Mouse (Mus musculus) midbrain, embryonic 16.5 days (tissue): ENCODE measurements around the gene Vamp3. TPM values are rescaled to one million over a fixed set of nuclear protein-coding genes. Genes with fewer than 3 reads are reported as not detected.

ENCODE experiments used
- ATAC-seq: fragments of 200-750 bp; cut with Nextera tagmentation; 2 replicates; pipeline ENCODE4 v1.8.0; 2017; ENCODE audit warnings: moderate TSS enrichment
- H3K27ac ChIP-seq: fragments of 300-500 bp; sonication (generic); 2 replicates; pipeline ENCODE4 v1.5.1; 2014; ENCODE audit warnings: mild to moderate bottlenecking, low read length, mixed read lengths
- H3K27me3 ChIP-seq: fragments of 300-500 bp; sonication (generic); 2 replicates; pipeline ENCODE4 v1.6.1; 2014; ENCODE audit warnings: low read depth, low read length, mixed read lengths; ENCODE audit not compliant: control insufficient read depth, insufficient read depth
- H3K36me3 ChIP-seq: fragments of 300-500 bp; sonication (generic); 2 replicates; pipeline ENCODE4 v1.6.1; 2014; ENCODE audit warnings: mild to moderate bottlenecking, low read length, moderate library complexity, mixed read lengths; ENCODE audit not compliant: control insufficient read depth, insufficient read depth
- H3K4me1 ChIP-seq: fragments of 300-500 bp; sonication (generic); 2 replicates; pipeline ENCODE4 v1.6.1; 2014; ENCODE audit warnings: mild to moderate bottlenecking, low read length, mixed read lengths; ENCODE audit not compliant: control insufficient read depth, insufficient read depth
- H3K4me2 ChIP-seq: fragments of 300-500 bp; sonication (generic); 2 replicates; pipeline ENCODE4 v1.6.1; 2014; ENCODE audit warnings: mild to moderate bottlenecking, low read length, mixed read lengths
- H3K4me3 ChIP-seq: fragments of 300-500 bp; sonication (generic); 2 replicates; pipeline ENCODE4 v1.5.1; 2014; ENCODE audit warnings: low read depth, mild to moderate bottlenecking, low read length, moderate library complexity, mixed read lengths
- H3K9ac ChIP-seq: fragments of 300-500 bp; sonication (generic); 2 replicates; pipeline ENCODE4 v1.6.1; 2014; ENCODE audit warnings: low read depth, low read length, mixed read lengths
- H3K9me3 ChIP-seq: fragments of 300-500 bp; sonication (generic); replicated peaks from 2 replicates; pipeline ENCODE4 v1.6.1; 2014; ENCODE audit warnings: mild to moderate bottlenecking, low read length, mixed read lengths; ENCODE audit not compliant: control insufficient read depth, poor library complexity, severe bottlenecking
- WGBS: fragments of 180-500 bp; shearing (Covaris S2); extraction: QIAGEN DNeasy Blood & Tissue Kit; methylation state at CpG from one replicate; pipeline ENCODE4 v1.1.7; 2014; 5-methylcytosine and 5-hydroxymethylcytosine counted together
- polyA plus RNA-seq: library from polyadenylated mRNA; unstranded; fragments of >200 nt; fragmentation: Nextera tagmentation; extraction: Ambion mirVana; gene quantifications from 2 replicates; pipeline ENCODE4 v1.2.1, GENCODE M21; 2015

Vamp3 gene
- 45.7 and 49.8 TPM in 2 replicates for polyA plus RNA-seq

DNA sequence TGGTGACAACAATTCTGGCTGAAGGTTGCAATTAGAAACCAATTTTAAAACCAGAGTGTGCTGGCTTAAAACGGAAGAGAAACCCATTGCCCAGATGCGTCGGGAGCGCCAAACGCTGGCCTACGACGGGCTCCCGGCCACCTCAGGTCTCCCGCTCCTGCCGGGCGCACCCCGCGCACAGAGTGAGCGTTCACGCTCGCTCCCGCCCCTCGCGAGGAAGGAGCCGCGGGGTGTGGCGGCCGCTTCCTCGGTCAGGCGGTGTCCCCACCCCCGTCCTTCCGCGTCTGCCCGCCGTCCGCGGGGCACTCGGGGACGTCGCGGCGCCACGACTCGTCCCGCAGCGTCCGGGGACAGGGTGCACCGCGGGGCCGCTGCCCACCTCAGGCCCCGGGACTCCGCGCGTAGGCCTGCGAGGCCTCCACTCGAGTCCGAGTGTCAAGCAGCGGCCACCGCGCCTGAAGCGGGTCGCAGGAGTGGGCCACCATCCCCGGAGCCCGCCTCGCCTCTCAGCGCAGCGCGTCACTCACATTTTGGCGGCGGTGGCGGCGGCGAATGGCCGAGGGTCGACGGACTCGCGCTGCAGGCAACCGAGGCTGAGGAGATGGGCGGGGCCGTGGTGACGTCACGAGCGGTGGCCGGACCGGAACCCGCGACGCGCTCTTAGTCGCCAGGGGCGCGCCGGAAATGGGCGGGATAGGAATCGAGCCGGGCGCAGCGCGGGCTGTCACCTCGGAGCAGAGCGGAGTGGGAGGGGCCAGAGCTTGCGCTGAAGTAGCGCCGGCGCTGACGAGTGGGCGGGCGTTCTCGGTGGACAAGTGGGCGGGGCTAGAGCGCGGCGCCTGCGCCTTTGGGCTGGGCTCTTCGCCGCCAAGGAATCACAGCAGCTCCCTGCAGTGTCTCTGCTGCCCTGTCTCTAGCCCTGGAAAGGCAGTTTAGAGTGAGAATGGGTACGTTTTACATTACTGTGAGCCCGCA is at the start of gene Vamp3:
Gene Vamp3 (minus strand): TSS at position 617 of the 975 bp plus-strand sequence.
- Histone ChIP-seq H3K4me1 (peaks cover 18% of the 10 kb centered on the region), H3K36me3 (peaks cover 15% of the 10 kb centered on the region), H3K27me3 (no peaks in the 10 kb centered on the region), H3K4me3 (peak within 1 kb of the TSS; percentile 92), H3K4me2 (peak within 1 kb of the TSS; percentile 74), H3K9ac (peak within 1 kb of the TSS; percentile 95), H3K27ac (peak within 1 kb of the TSS; percentile 95), H3K9me3 (no peaks in the 10 kb centered on the region)
- under 1% methylated on average over 106 of the region's 114 CpGs for WGBS
- ATAC-seq: peak; percentile 99

DNA sequence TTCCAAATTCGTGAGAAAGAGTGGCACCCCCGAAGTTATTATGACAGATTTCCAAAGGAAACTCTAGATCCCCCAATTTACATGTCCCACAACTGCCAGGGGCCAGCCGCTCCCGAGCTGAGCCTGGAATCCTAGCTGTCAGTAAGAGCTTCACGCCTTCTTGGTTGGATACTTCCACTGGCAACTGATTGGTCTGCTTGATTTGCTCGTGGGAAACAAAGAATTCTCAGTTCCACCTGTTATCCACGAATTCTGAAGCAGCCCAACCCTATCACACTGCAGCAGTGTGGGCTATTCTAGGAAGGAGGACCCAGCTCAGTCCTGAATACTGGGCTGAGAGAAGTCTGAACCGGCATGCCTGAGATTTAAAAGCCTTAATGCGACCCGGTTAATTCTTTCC is 48.7 kb upstream of the Vamp3 start:
- peak overlapping the region; percentile 89 for H3K4me3 ChIP-seq
- H3K36me3 ChIP-seq: no peaks in the 10 kb centered on the region
- ATAC-seq: no peak
- H3K4me1 ChIP-seq: peaks cover 52% of the 10 kb centered on the region
- peak overlapping the region; percentile 92 for H3K9ac ChIP-seq
- 13% methylated on average over 10 of the region's 10 CpGs for WGBS
- H3K9me3 ChIP-seq: no peaks in the 10 kb centered on the region
- peak overlapping the region; percentile 33 for H3K27ac ChIP-seq
- no peaks in the 10 kb centered on the region for H3K27me3 ChIP-seq
- H3K4me2 ChIP-seq: peak overlapping the region; percentile 79

DNA sequence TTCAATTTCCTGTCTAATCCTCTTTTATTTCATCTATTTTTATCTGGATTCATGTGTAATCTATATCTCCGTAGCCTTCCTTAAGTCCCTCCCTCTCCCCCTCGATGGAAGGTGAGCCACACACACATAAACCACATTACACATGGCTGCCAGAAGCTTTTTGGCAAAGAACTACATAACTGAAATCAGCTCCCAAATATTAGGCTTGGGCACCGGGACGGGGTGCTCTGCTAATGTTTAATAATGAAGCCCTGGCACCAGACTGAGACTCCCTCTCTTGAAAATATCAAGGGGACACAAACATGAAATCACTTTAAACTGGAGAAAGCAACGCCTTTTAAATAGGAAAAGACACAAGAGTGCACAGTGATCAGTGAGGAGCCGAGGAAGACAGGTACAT is 48.1 kb upstream of the Vamp3 start:
- no peak overlapping the region for H3K27ac ChIP-seq
- no peaks in the 10 kb centered on the region for H3K27me3 ChIP-seq
- no peaks in the 10 kb centered on the region for H3K36me3 ChIP-seq
- peaks cover 52% of the 10 kb centered on the region for H3K4me1 ChIP-seq
- WGBS: 49% methylated on average over 6 of the region's 6 CpGs
- peak overlapping the region; percentile 92; the same call in 1 of the 2 replicates for H3K9ac ChIP-seq
- ATAC-seq: no peak
- peak overlapping the region; percentile 89 for H3K4me3 ChIP-seq
- peak overlapping the region; percentile 79 for H3K4me2 ChIP-seq
- no peaks in the 10 kb centered on the region for H3K9me3 ChIP-seq

DNA sequence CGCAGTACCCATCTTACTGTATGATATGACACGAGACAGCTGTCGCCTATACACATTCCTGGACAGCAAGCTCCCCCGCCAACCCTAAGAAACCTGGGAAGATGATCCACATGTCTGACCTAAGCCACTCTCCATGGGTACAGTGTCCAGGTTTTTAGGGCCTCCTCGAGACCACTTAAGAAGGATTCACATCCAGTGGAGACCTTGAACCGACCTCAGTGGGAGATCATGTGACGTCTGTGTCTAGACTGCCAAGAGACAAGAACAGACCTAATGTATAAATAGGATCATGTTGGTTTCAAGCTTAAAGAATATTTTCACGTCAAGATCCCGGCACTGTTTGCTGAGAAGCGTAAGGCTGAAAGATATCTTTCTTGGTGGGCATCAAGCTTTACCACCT is 46.4 kb upstream of the Vamp3 start:
- no peaks in the 10 kb centered on the region for H3K27me3 ChIP-seq
- ATAC-seq: no peak
- H3K9ac ChIP-seq: no peak overlapping the region
- no peaks in the 10 kb centered on the region for H3K36me3 ChIP-seq
- H3K9me3 ChIP-seq: no peaks in the 10 kb centered on the region
- WGBS: 78% methylated on average over 10 of the region's 10 CpGs
- H3K4me1 ChIP-seq: peaks cover 58% of the 10 kb centered on the region
- peak overlapping the region; percentile 4 for H3K4me2 ChIP-seq
- H3K27ac ChIP-seq: no peak overlapping the region
- no peak overlapping the region for H3K4me3 ChIP-seq

DNA sequence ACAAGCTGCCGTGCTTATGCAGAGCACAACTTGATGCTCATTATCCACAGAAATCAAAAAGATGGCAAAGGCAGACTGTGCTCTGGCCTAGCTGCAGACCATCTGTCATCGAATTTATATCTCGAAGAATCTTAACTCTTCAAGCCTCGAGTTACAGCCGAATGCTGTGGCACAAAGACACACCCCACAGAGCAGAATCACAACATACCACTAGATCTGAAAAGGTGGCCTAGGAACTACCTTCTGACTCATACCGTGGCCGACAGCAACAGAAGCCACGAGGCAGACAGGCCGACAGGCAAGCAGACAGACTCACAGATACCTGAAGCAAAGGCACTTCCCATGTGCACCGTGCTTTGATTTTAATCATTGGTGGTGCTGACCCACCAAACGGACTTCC is 45.9 kb upstream of the Vamp3 start:
- WGBS: 71% methylated on average over 11 of the region's 11 CpGs
- no peak for ATAC-seq
- no peak overlapping the region for H3K9ac ChIP-seq
- H3K4me3 ChIP-seq: no peak overlapping the region
- H3K27me3 ChIP-seq: no peaks in the 10 kb centered on the region
- H3K4me1 ChIP-seq: peaks cover 60% of the 10 kb centered on the region
- H3K9me3 ChIP-seq: no peaks in the 10 kb centered on the region
- no peaks in the 10 kb centered on the region for H3K36me3 ChIP-seq
- no peak overlapping the region for H3K27ac ChIP-seq
- peak overlapping the region; percentile 4 for H3K4me2 ChIP-seq

DNA sequence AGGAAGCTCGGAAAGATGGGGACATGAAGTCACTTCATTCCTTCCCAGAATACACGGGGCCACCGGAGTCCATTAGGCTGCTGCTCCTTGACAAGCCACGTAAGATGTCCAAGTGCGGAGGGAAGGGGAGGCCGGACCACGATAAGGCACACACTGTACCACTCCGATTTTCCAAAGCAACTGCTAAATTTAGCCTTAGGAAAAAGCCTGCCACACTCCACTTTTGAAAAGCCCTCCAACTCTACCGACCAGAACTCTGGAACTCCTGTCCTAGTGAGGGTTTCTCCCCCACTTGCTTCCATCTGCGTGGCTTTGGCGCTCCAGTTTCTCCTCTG is 39.3 kb upstream of the Vamp3 start:
- ATAC-seq: no peak
- H3K4me1 ChIP-seq: peaks cover 30% of the 10 kb centered on the region
- no peak overlapping the region for H3K4me3 ChIP-seq
- no peak overlapping the region for H3K27ac ChIP-seq
- 83% methylated on average over 11 of the region's 11 CpGs for WGBS
- H3K27me3 ChIP-seq: no peaks in the 10 kb centered on the region
- H3K9me3 ChIP-seq: no peaks in the 10 kb centered on the region
- no peak overlapping the region for H3K9ac ChIP-seq
- H3K4me2 ChIP-seq: no peak overlapping the region
- H3K36me3 ChIP-seq: no peaks in the 10 kb centered on the region

DNA sequence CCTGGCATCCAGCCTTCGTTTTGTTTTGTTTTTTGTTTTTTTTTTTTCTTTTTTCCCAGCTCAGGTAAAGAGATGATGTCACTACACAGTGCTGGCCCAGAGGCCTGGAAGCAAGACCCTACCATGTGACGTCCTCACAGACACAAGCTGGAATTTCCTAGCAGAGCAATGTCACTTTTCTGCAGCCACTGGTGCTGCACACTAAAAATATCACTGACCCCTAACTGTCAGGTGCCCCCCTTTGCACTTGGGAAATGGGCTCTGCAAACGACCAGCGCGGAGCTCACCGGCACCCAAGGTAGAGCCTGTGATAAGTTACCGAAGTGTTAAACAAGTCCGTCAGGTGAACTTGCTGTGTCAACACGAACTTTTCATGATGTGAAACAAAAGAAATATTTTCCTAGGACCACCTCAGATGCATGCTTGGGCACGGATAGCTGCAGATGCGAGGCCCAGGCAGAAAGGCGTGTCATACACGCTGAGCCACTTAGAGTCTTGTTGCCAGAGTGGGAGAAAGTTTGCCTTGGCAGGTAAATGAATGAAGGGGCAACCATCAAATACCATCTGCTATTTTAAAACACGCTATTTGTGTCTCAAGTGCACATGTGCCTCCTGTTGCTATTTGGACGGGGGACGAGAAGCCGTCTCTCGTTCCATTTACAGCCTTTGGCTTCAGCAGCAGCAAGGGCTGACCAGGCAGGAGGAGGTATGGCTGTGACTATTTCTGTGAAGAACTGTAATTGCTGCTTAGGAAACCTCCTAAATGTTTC is 38.8 kb upstream of the Vamp3 start:
- ATAC-seq: no peak
- no peaks in the 10 kb centered on the region for H3K27me3 ChIP-seq
- H3K9me3 ChIP-seq: no peaks in the 10 kb centered on the region
- H3K36me3 ChIP-seq: no peaks in the 10 kb centered on the region
- no peak overlapping the region for H3K4me2 ChIP-seq
- H3K4me1 ChIP-seq: peaks cover 24% of the 10 kb centered on the region
- no peak overlapping the region for H3K4me3 ChIP-seq
- 86% methylated on average over 18 of the region's 18 CpGs for WGBS
- H3K9ac ChIP-seq: no peak overlapping the region
- no peak overlapping the region for H3K27ac ChIP-seq

DNA sequence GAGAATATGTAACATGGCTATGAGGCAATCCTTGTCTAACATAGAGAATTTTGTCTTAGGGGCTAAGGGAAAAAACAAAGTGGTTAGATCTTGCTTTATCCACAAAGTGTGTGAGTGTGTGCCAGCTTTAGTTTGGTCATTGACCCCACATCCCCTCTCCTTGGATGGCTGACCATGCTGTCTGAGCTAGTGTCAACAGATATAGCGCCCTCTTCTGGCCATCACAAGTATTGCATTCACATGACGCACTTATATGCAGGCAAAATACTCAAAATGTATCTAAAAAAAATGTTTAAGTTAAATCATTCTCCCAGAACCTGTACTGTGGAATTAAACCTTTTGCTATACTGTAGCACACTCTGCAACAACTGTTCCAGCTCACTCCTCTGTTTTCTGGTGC is 37.4 kb upstream of the Vamp3 start:
- WGBS: 36% methylated on average over 2 of the region's 2 CpGs
- Histone ChIP-seq H3K27ac (no peak overlapping the region), H3K4me1 (peaks cover 20% of the 10 kb centered on the region), H3K36me3 (no peaks in the 10 kb centered on the region), H3K4me2 (no peak overlapping the region), H3K27me3 (no peaks in the 10 kb centered on the region), H3K9ac (no peak overlapping the region), H3K4me3 (no peak overlapping the region), H3K9me3 (no peaks in the 10 kb centered on the region)
- no peak for ATAC-seq

DNA sequence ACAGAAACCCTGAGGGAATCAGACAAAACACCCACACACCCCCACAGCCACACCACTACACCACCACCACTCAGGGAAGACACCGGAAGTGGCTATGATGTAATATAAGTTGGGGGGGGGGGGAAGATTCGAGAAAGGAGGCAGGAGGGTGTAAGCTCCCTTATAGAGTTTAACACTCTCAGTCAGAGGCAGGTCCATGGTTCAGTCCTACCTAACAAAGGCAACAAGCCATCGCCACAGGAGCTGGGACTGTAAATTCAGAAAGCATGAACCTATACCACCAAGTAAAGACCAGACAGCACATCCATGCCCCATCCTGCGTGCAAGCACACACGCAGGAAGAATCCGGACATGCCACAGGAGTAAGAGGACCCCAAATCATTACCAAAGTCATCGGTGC is 31.5 kb upstream of the Vamp3 start, which contains the start of gene Gm13090:
Gene Gm13090 (plus strand): TSS at position 301 of the 400 bp plus-strand sequence.
- WGBS: 87% methylated on average over 6 of the region's 7 CpGs

More for the DNA sequence above, 31.5 kb upstream of the Vamp3 start, which contains the start of gene Gm13090:
- Histone ChIP-seq H3K4me1 (peaks cover 4% of the 10 kb centered on the region; the same call in 1 of the 2 replicates), H3K9me3 (no peaks in the 10 kb centered on the region), H3K4me3 (no peak within 1 kb of the TSS), H3K36me3 (peaks cover 17% of the 10 kb centered on the region), H3K27me3 (no peaks in the 10 kb centered on the region), H3K9ac (no peak within 1 kb of the TSS), H3K27ac (no peak within 1 kb of the TSS), H3K4me2 (no peak within 1 kb of the TSS)
- ATAC-seq: no peak
